Mouse (Mus musculus) monocyte, adult 5-6 weeks (primary cell): ENCODE measurements around the gene Slc22a14. TPM values are rescaled to one million over a fixed set of nuclear protein-coding genes. Genes with fewer than 3 reads are reported as not detected.

Source experiments
- ATAC-seq: fragments of 153-309, 156-312 bp; replicated peaks from 2 replicates; pipeline ENCODE4 v1.8.0; 2017; ENCODE audit warnings: mild to moderate bottlenecking; ENCODE audit not compliant: low TSS enrichment, insufficient number of reproducible peaks, severe bottlenecking, poor library complexity, low FRiP score
- total RNA-seq: library from RNA; stranded (forward); fragments of 200-1000, 200-491, 200-594 nt; gene quantifications from 3 replicates; pipeline ENCODE4 v1.2.3, GENCODE M21; 2017

The Slc22a14 gene
- total RNA-seq, 1 experiment from 2014 or later: 0.48 TPM

DNA sequence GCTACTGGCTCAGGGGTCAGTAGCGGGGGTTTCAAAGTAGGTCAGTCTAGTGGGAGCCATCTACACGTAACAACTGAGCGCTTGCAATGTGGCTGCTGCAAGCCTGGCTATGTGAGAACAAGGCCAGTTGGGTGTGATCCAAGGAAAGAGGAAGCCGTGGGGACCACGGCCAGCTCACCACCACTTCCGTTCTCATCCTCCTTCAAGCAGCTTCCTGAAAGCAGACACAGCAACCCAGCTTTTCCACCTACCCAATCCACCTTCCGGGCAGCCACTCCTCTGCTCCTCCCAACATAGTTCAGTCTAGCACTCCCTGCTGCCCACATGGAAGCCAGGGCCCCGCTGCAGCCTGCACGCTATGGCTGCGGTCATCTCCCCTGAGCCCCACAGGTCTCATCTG lies 31.0 kb downstream of the Slc22a14 start:
- ATAC-seq: peak; percentile 93

DNA sequence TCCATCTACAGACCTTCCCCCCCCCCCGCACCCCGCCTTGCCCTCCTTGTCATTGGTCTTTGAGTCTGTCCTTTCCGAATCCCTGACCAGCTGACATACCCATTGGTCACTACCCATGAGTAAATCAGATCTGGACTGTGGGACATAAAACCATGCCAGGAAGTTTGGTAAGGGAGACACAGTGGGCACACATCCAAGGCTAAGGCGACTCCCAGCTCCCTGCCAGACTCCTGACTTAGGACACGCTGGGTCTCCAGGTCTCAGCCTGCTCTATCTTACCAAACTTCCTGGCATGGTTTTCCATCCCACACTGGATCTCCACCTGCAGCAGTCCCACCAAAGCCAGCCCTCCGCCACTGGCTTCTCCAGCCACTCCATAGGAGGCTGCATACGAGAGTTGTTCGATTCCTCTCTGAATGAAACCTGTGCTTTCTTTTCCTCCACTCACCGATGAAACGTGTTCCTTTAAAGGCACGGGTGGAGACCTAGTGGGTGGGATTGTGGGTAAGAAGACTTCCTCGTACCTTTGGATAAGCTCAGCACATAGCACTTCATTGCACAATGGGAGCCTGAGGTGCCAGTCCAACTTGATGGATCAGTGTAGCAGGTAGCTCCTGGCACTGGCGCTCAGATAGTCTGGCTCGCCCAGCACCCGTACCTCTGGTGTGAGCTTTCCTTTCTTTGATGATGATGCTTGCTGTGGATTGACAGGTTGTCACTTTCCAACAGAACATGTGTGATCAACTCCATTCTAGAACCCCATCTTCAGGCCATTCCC lies 35.0 kb downstream of the Slc22a14 start:
- ATAC-seq: no peak

DNA sequence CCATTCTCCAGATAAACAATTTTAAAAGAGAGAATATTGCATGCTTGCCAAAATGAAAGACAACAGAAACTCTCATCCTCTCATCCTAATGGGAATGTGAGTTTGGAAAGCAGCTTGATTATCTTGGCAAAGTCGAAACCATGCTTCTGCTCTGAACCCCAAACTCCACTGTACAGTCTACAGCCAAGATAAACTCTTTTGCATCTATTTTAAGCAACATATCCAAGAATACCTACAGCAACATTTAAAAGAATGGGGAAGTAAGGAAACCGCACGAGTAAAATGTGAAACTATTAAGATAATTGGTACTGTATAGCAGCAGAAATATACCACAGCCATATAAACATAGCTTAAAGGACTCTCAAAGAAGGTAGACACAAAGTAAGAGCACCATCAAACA lies 36.9 kb downstream of the Slc22a14 start:
- ATAC-seq: 0 out of 2 replicates have a peak, but pooled peaks have one; percentile 16

DNA sequence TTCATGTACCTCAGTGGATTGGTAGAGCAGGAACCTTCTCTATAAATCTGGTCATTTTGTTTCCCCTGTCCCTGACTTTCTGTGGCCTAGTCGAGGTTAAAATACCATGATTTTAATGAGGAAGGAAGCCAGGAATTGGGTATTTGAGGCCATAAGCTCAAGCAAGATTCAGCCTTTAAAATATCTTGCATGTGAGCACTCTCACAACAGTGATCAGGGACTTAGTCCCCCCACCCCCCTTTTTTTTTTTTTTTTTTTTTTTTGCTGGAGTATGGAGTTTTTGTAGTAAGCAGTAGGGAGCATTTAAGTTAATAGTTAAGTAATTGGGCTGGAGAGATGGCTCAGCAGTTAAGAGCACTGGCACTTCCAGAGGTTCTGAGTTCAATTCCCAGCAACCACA lies 41.2 kb downstream of the Slc22a14 start:
- ATAC-seq: no peak

DNA sequence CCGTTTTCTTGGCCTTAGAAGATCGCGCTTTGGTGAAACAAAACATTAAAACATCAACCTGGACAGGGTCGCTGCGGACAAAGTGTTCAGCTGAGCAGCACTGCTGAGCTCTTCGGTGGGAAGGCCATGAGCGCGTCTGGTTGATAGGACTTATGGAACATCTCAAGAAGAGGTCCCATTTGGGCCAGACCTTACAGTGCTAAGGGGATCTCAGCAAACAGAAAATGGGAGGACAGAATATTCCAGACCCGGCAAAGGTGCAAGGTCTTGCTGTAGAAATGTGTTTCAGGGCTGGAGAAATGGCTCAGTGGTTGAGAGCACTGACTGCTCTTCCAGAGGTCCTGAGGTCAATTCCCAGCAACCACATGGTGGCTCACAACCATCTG lies 42.1 kb downstream of the Slc22a14 start:
- ATAC-seq: no peak

DNA sequence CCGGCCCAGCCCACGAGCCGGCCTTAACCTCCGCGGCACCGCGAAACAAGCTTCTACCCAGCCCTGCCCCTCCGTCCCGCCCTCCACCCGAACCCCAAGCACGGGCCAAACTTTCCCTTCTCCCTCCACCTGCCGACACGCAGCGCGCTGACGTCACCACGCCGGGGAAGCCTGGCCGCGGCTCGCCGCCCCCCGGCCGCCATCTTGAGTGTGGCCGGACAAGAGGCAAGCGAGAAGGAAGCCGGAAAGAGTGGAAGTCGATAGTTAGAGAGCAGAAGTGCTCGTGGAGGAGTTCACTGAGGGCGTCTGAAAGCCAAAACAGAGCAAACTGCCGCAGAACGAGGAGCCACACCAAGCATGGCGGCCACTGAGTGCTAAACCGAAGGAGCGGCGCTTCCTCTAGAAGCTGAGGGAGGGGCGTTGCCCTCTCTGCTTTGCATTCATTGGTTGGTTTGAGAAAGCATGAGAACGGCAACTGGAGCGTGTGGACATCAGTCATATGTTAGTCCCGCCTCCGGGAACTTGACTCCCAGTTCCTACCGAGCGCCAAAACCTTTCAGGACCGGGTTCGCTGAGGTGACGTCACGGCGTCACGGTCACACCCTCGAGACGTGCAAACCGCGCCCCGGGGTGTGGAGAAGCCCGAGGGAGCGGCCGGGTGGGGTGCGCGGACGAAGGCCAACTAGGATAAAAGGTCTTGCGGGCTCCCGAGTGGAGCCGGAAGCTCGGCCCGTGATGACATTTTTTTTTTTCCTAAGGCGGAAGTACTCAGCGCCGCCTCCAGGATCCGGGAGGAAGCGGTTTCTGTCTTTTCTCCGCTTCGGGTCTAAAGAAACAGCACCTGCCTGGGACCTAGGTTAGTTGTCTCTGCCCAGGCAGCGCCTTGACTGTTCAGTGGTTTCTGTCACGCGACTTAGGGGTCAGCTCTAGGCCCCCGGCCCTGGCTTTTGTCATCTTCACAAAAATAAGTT lies 42.8 kb downstream of the Slc22a14 start, which contains the start of gene Oxsr1:
Gene Oxsr1, minus strand, starts transcription at position 139 of the 971 bp plus-strand sequence.
- peak; percentile 96 for ATAC-seq

DNA sequence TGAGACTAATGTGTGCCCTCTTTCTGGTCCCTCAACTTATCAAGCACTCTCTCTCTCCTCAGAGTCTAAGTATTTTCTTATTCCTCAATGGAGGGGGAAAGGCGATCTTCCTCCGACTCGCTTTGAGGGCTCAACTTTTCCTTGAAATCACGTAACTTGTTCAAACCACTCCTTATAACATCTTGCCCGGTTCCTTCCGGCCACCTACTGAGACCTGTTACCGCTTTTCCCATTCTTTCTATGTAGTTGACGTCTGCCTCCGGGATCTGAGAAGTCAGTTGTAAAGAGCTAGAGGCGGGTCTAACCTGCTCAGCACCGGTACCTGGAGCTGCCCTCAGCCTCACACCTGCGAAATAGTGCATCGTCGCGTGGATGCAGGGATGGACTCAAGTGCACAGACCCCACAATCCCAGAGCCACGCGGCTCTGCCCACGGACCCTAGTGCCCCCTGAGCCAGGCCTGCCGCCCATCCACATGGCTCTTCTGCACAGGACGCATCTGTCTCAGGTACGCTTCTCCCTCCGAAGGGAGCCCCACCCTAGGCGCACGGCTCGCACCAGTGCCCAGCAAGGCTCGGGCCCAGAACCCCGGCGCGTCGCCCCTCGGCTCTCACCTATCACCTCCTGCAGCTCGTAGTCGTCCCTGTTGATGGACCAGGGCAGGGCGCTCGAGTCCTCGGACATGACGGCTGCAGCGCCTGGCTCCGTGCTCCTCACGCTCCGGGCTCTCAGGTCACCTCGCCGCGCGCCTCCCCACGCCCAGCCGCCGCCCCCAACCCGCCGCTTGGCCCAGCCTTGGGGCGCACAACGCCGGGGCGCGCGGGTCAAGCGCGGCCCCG lies 43.7 kb downstream of the Slc22a14 start:
- no peak for ATAC-seq

DNA sequence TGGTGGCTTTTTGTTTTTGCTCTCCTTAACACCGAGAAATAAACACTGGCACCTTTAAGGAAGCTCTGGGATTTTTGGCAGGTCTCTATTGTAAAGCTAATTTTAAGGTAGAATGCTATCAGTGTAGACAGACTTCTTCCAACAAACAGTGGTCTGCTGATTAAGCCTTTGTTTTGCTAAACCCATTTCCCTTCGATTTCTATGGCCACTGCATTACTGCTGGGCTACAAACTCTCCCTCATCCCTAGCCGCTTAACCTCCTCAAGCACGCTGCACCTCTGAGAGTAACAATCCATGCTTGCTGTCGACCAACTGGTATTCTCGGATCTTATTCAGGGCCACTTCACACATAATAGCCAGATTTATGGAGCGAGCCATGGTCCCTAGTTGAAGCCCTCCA lies 44.4 kb downstream of the Slc22a14 start:
- ATAC-seq: no peak

DNA sequence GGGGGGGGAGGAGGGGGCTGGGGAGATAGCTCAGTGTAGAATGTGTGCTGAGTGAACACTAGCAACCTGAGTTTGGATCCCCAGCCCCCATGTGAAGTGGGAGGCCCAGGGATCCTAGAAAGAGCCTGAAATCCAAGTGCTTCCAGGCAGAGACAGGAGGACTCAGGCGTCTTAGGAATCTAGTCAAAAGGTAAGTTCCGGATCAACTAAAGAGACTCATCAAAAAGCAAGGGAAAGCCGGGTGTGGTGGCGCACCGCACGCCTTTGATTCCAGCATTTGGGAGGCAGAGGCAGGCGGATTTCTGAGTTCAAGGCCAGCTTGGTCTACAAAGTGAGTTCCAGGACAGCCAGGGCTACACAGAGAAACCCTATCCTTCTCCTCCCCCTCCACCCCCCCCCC lies 44.9 kb downstream of the Slc22a14 start:
- no peak for ATAC-seq

DNA sequence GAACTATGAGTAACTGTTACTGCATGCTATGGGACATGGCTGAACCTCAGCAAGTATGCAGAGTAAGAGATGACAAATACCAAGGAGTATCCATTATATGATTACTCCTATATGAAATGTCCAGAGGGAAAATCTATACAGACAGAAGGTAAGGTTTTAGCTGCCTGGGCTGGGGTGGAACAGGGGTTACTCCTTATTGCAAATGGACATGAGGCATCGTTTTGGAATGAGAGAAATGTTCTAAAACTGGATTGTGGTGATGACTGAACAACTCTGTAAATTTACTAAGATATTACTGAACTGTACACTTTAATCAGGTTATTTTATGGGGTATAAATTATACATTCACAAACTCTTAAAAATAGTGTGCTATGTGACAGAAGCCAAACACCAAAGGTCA lies 46.5 kb downstream of the Slc22a14 start:
- no peak for ATAC-seq

DNA sequence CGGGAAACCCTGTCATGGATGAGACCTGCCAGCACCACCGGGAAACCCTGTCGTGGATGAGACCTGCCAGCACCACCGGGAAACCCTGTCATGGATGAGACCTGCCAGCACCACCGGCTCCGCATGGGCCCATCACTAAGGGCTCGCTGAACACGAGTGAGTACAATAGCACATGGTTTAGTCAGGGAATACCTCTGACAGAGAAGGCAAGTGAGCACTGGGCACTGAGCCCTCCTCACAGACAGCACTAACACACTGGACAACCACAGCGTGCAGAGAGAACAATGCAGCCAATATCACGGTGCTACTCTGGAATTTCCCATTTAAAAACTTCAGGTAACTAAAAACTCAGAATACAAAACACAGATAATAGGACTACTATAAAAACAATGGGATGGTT lies 52.3 kb downstream of the Slc22a14 start:
- no peak for ATAC-seq

DNA sequence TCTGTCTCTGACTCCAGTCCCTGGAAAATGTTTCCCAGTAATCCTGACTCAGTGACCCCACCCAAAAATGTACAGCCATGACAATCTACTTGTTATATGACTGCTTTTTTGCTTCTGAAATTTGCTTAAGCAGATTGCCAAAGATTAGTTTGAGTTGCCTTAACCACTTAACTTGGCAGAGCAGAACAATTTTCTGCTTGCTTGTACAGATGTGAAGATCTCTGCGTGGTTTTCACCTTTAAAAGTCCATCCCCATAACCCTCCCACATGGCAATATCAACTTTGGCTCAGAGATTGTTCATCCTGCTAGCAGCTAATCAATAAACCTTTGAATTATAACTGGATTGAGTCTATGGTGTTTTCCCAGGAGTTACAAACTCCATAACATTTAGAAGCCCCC lies 56.3 kb downstream of the Slc22a14 start:
- ATAC-seq: no peak

DNA sequence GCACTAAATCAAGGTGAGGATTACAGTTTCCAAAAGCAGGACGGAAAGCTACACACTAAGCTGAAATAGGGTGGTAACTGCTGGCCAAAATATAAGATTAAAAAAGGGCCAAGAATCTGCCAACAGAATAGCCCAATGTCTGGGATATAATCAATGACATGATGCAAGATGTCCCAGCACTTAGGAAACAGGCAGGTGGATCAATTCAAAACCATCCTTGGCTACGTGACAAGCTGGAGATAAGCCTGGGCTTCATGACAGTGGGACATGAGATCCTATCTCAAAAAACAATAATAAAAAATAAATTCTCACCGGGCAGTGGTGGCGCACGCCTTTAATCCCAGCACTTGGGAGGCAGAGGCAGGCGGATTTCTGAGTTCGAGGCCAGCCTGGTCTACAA lies 59.5 kb downstream of the Slc22a14 start:
- ATAC-seq: no peak

DNA sequence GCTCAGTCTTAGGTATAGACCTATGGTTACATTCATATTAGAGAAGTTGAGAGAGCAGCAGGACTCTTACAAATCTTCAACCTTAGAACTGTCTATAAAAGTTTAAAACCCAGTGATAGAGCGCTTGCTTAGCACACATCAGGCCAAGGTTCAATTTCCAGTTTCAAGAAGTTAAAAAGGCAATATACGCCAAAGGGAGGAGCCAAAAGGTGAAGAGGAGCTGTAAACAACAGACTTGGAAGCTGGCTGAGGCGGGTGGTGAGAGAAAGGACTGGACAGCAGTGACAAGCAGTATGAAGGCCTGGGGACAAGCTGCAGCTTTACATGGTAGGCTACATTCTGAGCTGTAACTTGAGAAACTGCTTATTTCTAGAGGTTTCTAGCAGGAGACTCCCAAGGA lies 66.8 kb downstream of the Slc22a14 start:
- no peak for ATAC-seq

DNA sequence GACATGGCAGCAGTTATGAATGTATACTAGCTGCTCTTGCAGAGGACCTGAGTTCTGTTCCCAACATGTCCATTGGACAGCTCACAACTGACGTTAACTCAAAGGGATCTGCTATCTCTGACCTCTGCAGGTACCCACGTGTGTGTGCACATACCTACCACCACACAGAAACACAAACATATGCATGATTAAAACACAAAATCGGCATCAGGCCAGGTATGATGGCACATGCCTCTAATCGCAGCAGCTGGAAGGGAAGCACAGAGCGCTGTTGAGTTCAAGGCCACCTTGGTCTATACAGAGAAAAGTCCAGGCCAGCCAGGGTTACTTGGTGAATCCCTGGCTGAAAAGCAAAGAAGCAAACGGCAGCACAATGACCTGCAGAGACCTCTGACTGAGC lies 67.7 kb downstream of the Slc22a14 start:
- ATAC-seq: no peak

DNA sequence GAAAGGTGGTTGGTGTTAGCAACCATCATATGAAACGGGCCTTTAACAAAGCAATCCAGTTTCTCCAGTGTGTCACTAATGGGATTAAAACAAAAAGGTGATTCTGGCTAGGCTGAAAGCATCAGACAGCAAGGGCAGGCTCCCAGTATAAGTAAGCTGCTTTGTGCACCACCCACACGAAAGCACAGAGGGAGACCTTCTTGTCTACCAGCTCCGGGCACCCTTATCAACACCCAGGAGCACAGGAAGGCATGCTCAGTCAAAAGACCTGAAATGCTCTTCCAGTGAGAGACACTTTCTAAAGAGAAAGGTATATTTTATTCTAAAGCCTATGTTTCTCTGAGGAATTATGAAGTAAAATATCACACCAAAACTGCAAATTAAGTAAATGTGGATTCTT lies 74.6 kb downstream of the Slc22a14 start:
- no peak for ATAC-seq

DNA sequence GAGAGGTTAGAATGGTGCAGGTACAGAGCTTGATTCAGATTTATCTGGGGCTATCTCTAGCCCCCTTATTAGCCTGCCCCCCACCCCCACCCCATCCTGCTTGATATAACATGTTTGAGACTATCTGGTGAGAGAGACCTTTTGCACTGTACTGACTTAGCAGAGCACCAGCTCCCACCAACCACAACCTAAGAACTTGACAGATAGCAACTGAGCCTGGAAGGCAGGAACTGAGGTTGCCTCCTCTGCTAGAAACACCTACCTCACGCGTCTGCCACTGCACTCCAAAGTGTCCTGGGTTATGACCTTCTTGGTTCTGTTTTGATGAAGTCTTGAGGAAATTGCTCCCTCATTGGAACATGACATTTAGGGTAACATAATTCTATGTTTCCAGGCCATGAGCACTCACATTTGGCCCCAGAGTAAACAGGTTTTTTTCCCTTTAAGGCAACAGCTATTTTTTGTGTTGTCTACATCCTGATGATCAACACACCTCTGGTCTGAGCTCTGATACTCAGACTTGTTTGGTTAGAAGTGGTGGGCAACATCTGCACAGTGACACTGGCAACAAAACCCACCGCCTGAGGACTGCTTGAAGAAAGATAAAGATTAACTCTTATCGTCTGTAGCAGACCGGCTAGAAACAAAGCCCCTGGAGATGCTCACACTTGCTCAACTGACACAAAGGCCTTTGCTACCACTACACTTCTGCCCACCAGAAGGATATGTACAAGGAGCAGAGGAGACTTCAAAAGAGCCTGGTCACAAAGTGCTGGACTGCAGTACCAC lies 84.3 kb downstream of the Slc22a14 start:
- no peak for ATAC-seq

DNA sequence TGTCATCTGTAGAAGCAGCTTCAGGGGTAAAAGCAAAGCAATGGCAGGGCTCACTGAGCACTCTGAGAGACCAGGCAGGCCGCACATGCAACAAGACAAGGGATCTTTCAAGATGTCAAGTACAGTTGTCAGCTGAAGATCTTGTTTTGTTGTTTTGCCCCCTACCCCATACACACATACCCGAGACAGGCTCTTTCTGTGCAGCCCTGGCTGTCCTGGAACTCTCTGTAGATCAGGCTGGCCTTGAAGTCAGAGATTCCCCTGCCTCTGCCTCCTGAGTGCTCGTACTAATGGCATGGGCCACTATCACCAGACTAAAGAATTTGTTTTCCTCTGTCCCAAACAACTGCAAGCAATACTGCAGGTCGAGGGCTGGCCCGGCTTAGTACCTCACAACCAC lies 87.3 kb downstream of the Slc22a14 start:
- ATAC-seq: no peak
